Mouse (Mus musculus) left cerebral cortex, postnatal 36 days (tissue): ENCODE measurements at regions not wholly inside any gene's neighbourhood (a gene's known extent, or its start where the extent isn't known, plus 50 kb on each side); places are given as distances from the start of the nearest gene placed in this dataset.

ENCODE experiments used
- DNase-seq, 2 experiments: peaks; one replicate each; pipeline ENCODE4 v3.0.0; 2021 to 2022; ENCODE audit warnings: low spot score in 2 of 2, mixed read lengths in 1 of 2
- intact Hi-C: fragments of 180-260 bp; cut with DNase I; formaldehyde crosslinking; loops from one replicate; pipeline ENCODE4 v1.15.1; 2025

DNA sequence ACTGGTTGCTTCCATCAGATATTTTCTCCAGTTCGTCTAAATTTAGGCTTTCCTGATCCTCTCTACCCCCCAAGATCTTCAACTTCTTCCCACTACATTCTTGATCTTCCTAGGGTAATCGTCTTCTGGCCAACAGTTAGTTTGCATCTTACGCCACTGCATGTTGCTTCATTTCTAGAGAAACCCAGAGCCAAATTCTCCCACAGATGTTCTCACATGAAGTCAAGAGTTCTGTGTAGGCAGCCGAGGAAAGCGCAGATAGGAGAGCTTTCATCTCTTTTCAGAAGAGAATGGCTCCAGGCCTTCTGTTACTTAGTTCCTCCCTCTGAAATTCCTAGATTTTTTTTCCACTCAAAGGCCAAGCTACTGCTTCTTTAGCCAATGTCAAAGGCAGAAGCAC is 179.9 kb downstream of the Fgf10 start:
- peak; percentile 4 to 25 for DNase-seq
- intact Hi-C loops, result no loop called here

DNA sequence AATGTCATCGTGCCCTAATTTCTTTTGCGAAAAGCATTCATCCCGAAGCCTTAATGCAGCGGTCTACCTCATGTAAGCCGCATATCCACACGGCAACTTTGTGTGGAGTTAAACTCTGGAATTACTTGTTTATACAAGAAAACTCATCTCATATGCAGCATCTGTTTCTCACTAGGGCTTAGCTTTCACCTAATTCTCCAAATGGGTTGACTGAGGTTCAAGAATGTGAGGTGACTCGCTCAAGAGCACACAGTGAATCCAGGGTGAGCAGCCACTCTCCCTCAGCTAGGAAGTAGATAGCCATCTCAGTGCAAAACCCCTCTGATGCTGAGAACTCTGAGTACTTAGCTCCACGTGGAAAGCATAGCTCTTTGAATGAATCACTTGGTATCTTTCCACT is 181.1 kb downstream of the Fgf10 start:
- DNase-seq, result no peak
- intact Hi-C loops, result no loop called here

DNA sequence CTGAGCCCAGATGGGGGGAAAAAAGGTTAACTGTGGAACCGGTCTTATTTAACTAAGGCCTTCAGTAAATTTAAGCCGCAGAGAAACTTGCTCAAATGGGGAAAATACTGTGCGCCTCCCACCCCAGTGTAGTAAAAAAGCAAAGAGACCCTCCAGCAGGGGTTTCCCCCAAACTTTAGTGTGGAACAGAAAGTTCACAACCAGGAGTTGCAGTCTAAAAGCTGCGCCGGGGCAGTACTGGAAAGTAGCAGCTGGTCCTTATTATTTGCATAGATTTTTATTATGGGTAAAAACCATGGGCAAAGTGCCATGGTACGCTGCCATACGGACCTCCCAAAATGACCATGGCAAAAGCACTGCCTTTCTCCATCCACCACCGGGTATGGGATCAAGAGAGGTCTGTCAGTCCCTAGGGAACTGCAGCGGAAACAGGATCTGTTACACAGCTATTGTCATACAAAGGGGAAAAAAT is 216.8 kb downstream of the Fgf10 start:
- intact Hi-C loops, result no loop called here
- DNase-seq, result no peak

DNA sequence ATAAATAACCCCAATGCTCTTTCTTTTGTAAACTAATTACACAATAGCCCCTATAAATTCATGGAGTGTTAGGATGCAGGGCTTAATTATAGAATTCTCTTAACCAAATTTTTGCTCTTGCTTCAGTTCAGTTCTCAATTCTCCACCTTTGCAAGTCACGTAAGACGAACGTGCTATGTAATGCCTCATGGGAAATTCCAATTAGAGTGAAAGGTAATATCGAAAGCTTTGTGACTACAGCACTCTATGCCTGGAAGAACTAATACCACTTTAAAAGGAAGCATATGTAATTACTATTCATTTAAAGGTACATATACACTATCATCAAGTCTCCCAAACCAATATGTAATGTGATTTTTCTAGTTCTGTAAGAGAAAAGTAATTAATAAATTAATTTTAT is 225.5 kb downstream of the Fgf10 start:
- no peak for DNase-seq
- intact Hi-C loops, result no loop called here

DNA sequence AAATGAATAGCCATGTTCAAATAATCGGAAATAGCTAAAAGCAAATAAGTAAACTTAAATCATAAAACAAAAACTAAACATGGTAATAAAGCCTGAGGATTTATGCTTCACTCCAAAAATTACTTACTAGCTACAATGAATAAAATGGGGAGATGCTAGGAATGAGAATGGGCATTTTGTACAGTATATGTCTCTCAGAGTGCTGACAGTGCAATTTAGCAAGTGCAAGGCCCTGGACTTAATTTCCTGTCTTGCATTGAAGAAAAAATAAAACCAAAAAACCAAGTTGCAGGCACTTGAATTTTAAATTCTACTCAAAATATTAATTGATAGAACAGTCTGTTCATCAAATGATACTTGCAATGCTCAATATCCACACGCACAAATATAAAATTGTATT is 232.4 kb downstream of the Fgf10 start:
- intact Hi-C loops, result loop anchor here (1.0 kb wide), 1 partner anchor 8 kb away; no protein-coding TSS in a partner anchor
- no peak for DNase-seq

DNA sequence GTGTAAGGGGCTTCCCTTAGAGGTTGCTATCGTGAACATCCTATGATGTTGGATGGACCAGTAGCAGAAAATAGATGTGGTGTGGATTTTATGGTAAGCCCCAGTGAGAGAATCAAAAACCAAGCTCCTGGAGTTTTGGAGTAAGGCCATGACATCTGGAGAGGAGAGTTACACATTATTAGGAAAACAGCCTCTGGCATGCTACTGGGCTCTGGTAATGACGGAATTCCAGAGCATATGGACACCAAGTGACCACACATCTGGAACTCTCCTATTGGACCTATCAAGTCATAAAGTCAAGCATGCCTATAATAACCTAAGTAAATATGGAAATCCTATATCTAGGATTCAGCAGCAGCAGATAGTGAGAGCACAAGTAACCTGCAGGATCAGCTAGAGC is 240.8 kb downstream of the Fgf10 start:
- intact Hi-C loops, result loop anchor here (1.0 kb wide), 1 partner anchor 8 kb away; no protein-coding TSS in a partner anchor
- DNase-seq, result no peak

DNA sequence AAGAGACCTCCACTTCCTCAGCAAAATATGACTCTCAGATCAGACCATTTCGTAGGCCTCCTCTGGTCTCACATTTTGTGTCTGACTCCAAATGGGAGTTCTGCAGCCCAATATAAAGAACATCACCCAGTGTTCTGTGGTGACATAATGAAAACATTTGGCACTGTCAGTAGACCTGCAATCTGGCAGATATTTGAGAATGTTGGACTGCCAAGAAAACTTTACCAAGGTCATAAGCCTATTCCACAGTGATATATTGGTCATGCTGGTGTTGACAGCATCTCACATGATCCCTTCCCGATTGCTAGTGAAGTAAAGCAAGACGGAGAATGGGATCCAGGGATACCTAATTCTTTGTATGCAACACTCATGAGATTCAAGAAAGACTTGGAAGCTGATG is 271.2 kb downstream of the Fgf10 start:
- no peak for DNase-seq
- intact Hi-C loops, result no loop called here

DNA sequence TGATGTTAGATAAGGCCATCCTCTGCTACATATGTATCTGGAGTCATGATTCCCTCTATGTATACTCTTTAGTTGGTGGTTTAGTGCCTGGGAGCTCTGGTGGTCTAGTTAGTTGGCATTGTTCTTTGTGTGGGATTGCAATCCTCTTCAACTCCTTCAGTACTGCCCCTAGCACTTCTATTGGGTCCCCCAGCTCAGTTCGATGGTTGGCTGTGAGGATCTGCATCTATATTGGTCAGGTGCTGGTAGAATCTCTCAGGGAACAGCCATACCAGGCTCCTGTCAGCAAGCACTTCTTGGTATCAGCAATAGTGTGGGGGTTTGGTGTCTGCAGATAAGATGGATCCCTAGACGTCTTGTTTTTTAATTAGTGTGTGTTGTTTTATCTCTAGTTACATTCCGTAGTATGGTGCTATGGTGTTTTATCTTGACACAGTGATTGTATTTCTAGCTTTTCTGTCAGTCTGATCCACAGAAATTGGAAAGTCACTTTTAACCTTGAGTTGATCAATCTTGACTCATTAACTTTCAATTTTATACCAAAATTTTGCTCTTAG is 296.6 kb downstream of the Fgf10 start:
- DNase-seq, result no peak
- intact Hi-C loops, result no loop called here

DNA sequence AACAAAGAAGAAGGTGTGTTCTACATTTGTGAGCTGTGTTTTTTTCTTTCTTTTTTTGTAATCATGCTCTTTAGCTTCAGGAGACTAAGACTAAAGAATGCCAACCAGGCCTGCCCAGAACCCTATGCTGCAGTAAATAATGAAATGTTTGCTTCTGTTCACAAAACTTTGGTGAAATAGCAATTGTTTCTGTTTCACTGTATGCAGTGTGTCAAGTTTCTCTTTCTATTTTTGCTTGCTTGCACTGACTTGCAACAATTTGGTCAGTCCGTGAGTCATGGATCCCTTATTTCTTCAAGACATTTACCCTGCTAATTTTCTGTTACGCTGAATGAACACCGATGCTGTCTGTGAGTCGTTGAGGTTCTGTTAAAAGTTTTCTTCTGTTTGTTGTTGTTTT is 298.1 kb downstream of the Fgf10 start:
- intact Hi-C loops, result no loop called here
- DNase-seq, result no peak

DNA sequence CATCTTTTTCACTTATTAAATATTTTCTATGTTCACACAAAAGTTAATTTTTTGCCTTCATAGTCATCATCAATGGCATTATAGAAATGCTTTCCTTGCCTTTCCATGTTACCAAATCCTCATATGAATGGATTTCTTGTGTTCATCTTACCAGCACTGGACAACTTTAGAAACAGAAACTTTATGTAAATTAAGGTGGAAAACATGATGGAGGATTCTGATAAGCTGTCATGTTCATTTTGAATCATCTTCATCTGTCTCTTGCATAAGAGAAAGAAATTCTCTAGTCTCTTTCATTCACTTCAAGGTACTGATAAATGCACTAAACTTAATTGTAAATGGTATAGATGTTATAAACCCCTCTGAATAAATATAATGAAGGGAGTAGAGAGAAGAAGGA is 305.4 kb downstream of the Fgf10 start:
- DNase-seq, result no peak
- intact Hi-C loops, result no loop called here

DNA sequence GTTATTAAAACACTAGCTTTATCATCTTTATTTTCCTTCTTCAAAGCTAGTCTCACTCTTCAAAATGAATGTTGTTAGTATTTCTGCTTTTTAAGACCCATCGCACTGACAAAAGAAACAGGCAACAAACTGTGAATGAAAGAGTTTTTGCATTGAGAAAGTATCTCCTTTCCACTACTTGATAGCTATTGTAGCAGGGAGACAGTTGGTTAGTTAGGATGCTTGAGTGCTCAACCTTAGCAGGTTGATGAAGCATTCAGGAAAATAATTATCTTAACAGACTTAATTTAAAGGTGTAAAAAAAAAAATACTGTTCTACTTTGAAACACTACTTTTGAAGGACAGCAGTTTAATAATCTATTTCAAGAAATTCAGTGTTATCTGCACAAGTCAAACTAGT is 305.9 kb downstream of the Fgf10 start:
- intact Hi-C loops, result no loop called here
- no peak for DNase-seq

DNA sequence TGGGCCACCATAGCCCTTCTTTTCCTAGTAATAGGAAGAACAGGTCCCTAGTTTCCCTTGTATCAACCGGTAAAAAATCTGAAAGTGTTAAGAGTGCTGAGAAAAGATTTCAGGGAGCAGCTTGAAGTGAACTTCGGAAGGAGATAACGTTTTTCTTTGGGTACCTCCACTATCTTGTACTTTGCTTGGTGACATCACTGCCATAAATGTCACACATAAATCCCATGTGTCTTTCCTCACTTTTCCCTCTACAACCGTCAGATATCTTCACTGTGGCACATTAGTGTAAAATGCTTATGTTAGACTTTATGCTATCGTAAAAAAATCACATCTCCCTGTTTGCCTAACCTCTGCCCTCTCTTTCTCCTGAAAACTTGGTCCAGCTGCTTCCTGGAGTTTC is 309.9 kb downstream of the Fgf10 start:
- intact Hi-C loops, result no loop called here

DNA sequence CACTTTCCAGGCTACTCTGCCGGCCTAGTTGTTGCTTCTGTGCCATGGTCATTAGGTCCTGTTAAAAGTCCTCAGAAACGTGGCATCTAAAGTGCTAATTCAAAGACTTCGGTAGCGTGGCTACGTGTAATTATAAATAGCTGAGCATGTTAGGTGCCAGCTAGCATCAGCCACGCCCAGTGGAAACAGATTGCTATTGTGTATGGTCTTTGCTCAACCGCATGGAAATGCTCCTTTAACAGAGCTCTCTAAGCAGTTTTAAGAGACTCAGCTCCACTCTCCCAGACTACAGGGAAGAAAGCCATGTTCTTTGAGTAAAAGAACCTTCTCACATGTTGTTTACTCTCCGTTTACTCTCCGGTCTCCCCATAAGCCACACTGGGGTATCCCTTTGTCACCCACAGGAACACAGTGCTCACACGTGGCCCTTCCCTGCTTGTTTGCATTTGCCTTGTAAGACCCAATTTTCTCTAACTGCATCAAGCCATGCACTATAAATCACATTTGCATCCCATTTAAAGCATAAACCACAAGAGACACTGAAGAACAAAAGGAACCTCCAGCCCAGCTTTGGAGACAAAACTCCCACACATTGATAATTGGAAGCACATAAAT is 311.7 kb downstream of the Fgf10 start:
- intact Hi-C loops, result no loop called here
- DNase-seq, result no peak

More for the DNA sequence above, 309.9 kb downstream of the Fgf10 start:
- DNase-seq, result no peak

DNA sequence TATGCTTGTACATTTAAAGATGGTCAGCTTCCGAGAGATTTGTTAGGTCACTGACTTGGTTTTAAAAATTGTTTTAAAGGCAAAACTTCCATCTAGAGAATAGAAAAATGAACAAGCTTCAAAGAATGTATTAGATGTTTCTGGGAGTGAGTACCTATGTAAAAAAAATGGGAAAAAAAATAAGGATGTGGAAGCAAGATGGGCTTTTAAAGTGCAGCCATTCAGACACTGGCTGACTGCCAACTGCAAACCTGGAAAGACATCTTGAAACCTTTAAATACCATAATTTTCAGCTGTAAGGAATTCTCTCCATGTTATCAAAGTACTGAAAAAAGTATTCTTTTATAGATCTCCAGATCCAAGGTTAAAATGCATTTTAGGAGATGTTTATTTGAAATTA is 315.7 kb downstream of the Fgf10 start:
- DNase-seq, result no peak
- intact Hi-C loops, result no loop called here

DNA sequence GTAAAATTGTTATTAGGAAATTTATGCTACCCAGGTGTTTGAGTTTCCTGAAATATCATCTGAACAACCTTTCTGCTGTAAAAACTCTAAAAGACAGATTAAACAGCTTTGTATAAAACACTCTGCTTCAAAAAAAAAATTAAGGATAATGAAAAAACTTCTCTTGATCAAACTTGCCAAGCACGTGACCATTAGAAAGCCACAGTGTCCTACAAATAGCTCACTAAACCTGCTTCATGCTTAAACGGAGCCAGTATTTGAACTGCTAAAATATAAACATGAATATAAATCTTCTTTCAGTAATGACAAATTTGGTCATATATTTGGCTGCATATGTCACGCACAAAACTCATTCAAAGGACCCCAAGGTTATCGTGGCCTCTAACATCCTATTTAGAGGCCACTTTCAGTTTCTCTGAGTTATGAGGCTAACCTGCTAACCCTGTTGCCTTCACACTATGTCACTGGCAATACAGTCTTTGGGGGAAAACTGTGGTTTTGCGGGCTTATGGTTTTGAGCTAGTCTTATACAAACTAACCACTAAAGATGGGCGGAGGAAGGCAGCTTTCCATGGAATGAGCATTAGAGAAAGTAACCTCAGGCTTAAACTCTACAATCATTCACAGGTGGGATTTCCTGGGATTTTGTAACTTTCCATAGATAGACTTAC is 355.8 kb downstream of the Fgf10 start:
- no peak for DNase-seq
- intact Hi-C loops, result no loop called here

DNA sequence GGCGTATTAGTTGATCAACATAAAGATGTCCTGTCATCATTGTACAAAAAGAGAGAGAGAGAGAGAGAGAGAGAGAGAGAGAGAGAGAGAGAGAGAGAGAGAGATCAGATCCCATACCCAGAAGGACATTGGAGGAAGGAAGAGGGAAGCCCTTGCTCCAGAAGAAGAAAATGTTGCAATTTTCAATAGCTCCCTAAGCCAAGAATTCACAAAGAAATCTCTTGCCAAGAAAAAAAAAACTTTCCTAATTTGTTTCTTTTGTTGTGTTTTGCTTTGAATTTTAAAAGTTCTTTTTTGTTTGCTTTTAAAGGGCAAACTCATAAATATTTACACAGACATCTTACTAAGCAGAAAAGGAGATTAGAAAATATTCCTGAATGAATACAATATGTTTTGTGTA is 370.0 kb downstream of the Fgf10 start:
- intact Hi-C loops, result no loop called here
- DNase-seq, result no peak

DNA sequence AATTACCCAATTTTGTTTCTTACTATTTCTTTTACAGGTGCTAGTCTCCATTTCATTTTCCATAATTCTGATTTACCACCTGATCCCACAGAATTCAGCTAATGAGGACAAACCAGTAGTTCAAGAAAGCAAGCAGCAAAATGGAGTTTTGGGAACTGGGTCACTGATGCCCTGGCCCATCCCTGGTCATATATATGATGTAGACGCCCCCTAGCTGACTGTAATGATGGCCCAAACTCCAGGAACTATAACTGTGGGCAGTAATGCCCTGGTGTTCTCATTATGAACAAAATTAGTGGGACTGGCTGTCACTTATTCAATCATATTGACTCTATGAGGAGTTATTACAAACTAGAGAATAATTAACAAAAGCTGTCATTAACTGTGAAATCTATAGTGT is 375.5 kb downstream of the Fgf10 start:
- intact Hi-C loops, result no loop called here
- no peak for DNase-seq

DNA sequence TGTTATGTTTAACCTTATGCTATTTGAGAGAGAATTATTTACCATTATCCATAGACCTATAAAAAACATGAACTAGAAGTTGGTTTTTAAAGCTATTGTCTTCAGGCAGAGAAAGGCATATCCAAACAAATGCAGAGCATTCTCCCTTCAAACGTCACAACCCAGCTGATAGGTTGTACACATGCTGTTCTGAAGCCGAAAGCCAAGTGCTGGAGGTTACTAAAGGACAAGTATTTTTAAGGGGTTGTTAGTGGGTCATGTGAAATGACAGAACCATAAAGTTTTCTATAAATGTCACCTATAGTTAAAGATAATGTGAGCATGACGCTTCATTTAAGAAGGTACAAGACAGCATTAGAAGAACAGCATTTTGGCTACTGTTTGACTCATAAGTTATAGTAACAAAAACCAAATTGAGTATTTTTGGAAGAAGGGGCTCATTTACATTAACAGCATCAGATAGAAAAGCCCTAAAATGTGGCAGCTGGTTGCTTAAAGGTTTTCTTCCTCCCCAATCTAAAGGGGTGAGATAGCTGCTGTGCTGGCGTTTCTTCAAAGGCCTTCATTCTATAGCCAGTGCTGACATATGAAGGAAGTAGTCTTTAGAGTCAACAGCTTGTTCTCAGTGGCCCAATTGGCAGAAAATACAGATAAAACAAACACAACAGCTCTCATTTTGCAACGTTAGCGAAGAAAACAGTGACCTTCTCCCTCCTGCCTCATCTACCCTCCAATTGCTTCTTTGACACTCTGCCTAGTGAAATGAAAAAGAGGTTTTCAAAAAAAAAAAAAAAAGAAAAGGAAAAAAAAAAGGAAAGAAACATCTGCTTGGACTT is 359.4 kb upstream of the Paip1 start:
- DNase-seq, result no peak
- intact Hi-C loops, result no loop called here

DNA sequence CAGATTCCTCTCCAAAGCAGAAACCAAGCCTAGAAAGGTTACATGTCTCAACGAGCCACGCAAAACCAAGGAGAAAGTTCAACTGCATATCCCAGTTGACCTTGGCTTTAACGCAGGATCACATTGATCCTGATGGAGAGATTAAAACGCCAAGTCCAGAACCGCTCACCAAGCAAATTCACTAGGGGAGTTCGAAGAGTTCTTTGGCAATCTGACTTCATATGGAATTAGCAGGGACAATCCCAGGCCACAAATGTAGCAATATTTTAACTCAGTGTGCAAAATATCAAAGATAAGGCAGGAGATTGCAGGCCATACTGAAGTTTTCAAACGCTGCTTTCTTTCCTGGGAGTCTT is 358.8 kb upstream of the Paip1 start:
- intact Hi-C loops, result no loop called here

DNA sequence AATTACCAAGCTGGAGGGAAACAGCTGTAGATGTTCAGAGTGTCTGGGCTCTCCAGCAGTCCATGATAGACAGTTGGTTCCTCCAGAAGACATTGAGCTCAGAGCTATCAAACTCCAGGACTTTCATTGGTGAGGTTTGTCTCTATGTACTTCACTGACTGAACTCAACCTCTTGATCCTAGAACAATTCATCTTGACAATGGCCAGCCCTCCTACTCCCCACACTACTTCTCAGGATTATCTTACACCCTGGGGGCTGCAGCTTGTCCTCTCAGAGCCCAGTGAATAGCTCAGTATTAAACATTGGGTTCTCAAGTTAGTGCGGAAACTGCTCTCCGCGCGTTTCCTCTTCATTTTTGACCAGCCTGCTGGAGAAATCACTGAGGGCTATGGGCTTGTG is 349.2 kb upstream of the Paip1 start:
- intact Hi-C loops, result no loop called here
- no peak for DNase-seq

More for the DNA sequence above, 358.8 kb upstream of the Paip1 start:
- no peak for DNase-seq

DNA sequence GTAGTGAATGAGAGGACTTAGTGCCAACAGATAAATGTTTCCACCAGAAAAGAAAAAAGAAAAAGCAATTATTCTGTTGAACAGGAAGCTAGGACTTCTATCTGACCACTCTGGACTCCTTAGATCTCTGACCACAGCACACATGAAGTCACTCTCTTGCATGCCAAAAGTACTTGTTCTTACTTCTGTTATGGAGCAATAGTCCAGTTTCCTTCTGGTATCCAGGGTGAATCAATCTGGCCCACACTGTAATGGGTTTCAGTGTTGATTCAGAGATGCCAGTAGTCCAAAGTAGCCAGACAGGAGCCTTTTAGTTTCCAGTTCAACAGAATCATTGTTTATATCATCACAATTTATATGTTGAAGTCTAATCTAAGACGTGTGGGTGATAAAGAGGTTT is 346.7 kb upstream of the Paip1 start:
- DNase-seq, result no peak
- intact Hi-C loops, result no loop called here
